Mouse (Mus musculus) stomach, embryonic 14.5 days (tissue): ENCODE data around the gene Grrp1. TPM values are rescaled to one million over a fixed set of nuclear protein-coding genes. Genes with fewer than 3 reads are reported as not detected.
A peak's percentile ranks its signal among the peaks of the same experiment; 100 is the strongest.
"Not testable (repeated sequence)": the region's sequence is repeated elsewhere in the genome, so short reads cannot be mapped to it uniquely, and the experiment has no call there.

ENCODE experiments used
- ATAC-seq: fragments of 200-750 bp; cut with Nextera tagmentation; 2 replicates; pipeline ENCODE4 v1.8.0; 2017; ENCODE audit warnings: low read depth, moderate TSS enrichment; ENCODE audit not compliant: insufficient number of reproducible peaks, insufficient read depth, low FRiP score
- H3K27ac ChIP-seq: fragments of 300-500 bp; sonication (generic); 2 replicates; pipeline ENCODE4 v1.5.1; 2014; ENCODE audit warnings: mild to moderate bottlenecking, low read length, moderate library complexity, mixed read lengths
- H3K27me3 ChIP-seq: fragments of 300-500 bp; sonication (generic); 2 replicates; pipeline ENCODE4 v1.6.1; 2014; ENCODE audit warnings: low read length, control low read depth, mixed read lengths; ENCODE audit not compliant: control insufficient read depth, insufficient read depth
- H3K36me3 ChIP-seq: fragments of 300-500 bp; sonication (generic); 2 replicates; pipeline ENCODE4 v1.6.1; 2014; ENCODE audit warnings: mild to moderate bottlenecking, control low read depth, low read length, moderate library complexity, mixed read lengths; ENCODE audit not compliant: control insufficient read depth, insufficient read depth
- H3K4me1 ChIP-seq: fragments of 300-500 bp; sonication (generic); 2 replicates; pipeline ENCODE4 v1.6.1; 2014; ENCODE audit warnings: low read length, control low read depth, mixed read lengths; ENCODE audit not compliant: control insufficient read depth, insufficient read depth
- H3K4me2 ChIP-seq: fragments of 300-500 bp; sonication (generic); replicated peaks from 2 replicates; pipeline ENCODE4 v1.6.1; 2014; ENCODE audit warnings: low read depth, low read length, control low read depth
- H3K4me3 ChIP-seq: fragments of 300-500 bp; sonication (generic); 2 replicates; pipeline ENCODE4 v1.5.1; 2014; ENCODE audit warnings: low read depth, low read length, control low read depth
- H3K9ac ChIP-seq: fragments of 300-500 bp; sonication (generic); replicated peaks from 2 replicates; pipeline ENCODE4 v1.6.1; 2014; ENCODE audit warnings: low read depth, mild to moderate bottlenecking, control low read depth, low read length, moderate library complexity, mixed read lengths
- H3K9me3 ChIP-seq: fragments of 300-500 bp; sonication (generic); 2 replicates; pipeline ENCODE4 v1.6.1; 2016; ENCODE audit warnings: low read depth, low read length, control low read depth; ENCODE audit not compliant: control insufficient read depth
- WGBS: fragments of 180-500 bp; shearing (Covaris S2); extraction: QIAGEN DNeasy Blood & Tissue Kit; methylation state at CpG from one replicate; pipeline ENCODE4 v1.1.7; 2014; 5-methylcytosine and 5-hydroxymethylcytosine counted together
- polyA plus RNA-seq: library from polyadenylated mRNA; unstranded; fragments of >200 nt; fragmentation: Nextera tagmentation; extraction: Ambion mirVana; gene quantifications from 2 replicates; pipeline ENCODE4 v1.2.1, GENCODE M21; 2014

Gene Grrp1
- 4.1 and 4.5 TPM in 2 replicates for polyA plus RNA-seq

DNA sequence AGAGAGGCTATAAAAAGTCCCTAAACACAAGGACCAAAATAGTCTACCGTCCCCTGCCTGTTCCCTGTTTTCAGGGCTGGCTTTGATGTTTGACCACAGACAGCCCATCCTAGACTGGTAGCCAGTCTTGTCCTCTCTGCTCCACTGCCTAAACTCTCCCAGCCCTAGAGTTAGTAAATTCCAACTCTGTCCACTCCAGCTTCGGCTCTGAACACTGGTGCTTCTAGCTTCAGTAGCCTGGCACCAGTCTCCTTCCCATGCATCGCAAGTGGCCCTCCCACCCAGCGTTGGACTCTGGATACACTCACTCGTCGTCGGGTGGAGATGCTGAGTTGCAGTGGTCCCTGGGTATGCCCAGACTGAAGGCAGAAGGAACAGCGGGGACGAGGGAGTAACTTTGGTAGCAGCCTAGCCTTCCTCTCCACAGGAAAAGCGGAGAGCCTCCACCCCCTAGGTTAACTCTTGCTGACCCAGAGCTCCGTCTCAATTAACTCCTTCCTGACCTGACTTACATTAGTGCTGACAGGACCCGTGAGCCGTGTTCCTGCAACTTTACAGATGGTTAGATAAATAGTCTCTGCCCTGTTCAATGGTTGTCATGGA, at the start of gene Grrp1:
Grrp1 (minus strand) TSS at position 385 of the 603 bp plus-strand sequence.
- H3K9ac ChIP-seq = 0 out of 2 replicates have a peak within 1 kb of the TSS, but pooled peaks have one; percentile 4

DNA sequence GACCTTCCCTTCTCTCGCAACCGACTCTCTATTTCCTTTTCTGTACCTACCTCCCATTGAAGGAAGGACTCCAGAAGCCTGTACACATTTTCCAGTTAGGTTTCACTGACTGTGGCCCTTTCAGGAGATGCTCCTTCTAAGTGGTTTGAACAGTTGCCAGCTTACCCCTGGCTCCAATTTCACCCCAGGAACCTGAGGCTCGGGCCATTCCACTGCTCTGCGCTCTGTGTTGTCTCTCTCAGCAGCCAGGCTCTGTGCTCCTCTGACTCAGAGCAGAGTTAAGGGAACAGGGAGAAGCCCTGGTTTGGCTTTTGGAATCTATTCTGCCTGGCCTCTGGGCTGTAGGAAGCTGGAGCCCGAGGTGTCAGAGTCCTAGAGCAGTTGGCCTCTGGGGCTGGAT, 48.2 kb upstream of the Grrp1 start:
- 84% methylated on average over 5 of the region's 5 CpGs for WGBS
- no peak overlapping the region for H3K27ac ChIP-seq
- no peaks in the 10 kb centered on the region for H3K27me3 ChIP-seq
- H3K4me3 ChIP-seq = no peak overlapping the region
- no peak for ATAC-seq
- H3K36me3 ChIP-seq = no peaks in the 10 kb centered on the region
- H3K9ac ChIP-seq = no peak overlapping the region
- H3K4me2 ChIP-seq = no peak overlapping the region
- H3K9me3 ChIP-seq = no peaks in the 10 kb centered on the region
- 0 out of 2 replicates have a peak, but pooled peaks cover 3% of the 10 kb centered on the region for H3K4me1 ChIP-seq

More for the DNA sequence above, at the start of gene Grrp1:
- ATAC-seq = no peak
- H3K9me3 ChIP-seq = no peaks in the 10 kb centered on the region
- peak within 1 kb of the TSS; percentile 45 for H3K4me3 ChIP-seq
- no peaks in the 10 kb centered on the region for H3K36me3 ChIP-seq
- H3K4me2 ChIP-seq = peak within 1 kb of the TSS; percentile 98
- peaks cover 35% of the 10 kb centered on the region for H3K4me1 ChIP-seq
- peaks cover 23% of the 10 kb centered on the region for H3K27me3 ChIP-seq
- 0% methylated on average over 13 of the region's 13 CpGs for WGBS
- peak within 1 kb of the TSS; percentile 27; the same call in 1 of the 2 replicates for H3K27ac ChIP-seq

DNA sequence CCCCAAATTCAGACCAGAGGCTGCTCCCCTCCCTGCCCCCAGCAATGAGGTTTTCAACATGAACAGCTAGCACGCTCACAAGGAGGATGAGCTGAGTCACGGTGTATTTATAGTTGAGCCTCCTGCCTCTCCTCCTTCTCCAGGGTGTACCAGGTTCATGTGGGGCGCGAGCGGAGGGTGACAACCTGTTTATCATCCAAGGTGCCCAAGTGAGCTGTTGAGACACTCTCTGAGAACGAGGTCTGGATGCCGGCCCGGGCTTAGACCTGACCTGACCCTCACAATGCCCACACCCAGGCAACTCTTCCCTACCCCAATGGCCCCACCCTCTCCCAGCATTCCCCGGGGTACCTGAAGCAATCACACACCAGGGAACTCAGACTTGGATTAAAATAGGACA, 46.4 kb upstream of the Grrp1 start:
- H3K27me3 ChIP-seq = no peaks in the 10 kb centered on the region
- H3K9ac ChIP-seq = no peak overlapping the region
- H3K4me1 ChIP-seq = no peaks in the 10 kb centered on the region
- no peak for ATAC-seq
- H3K4me2 ChIP-seq = no peak overlapping the region
- 71% methylated on average over 9 of the region's 9 CpGs for WGBS
- no peak overlapping the region for H3K4me3 ChIP-seq
- H3K27ac ChIP-seq = no peak overlapping the region
- H3K36me3 ChIP-seq = no peaks in the 10 kb centered on the region
- no peaks in the 10 kb centered on the region for H3K9me3 ChIP-seq

DNA sequence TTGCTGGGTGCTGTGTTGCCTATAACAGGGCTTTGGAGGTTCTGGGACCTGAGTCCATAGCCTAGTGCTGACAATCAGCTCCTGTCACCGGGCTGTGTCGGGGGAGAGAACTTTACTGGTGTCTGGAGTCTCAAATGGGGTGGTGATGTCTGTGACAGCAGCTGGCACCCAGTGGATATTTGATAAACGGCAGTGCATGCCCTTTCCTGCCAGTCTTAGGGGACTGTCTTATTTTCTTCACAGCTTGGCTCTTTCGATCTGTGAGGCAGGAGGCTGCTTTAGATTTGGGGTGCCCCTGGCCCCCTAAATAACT, 45.5 kb upstream of the Grrp1 start:
- no peaks in the 10 kb centered on the region for H3K27me3 ChIP-seq
- no peak overlapping the region for H3K27ac ChIP-seq
- H3K4me2 ChIP-seq = no peak overlapping the region
- 68% methylated on average over 4 of the region's 4 CpGs for WGBS
- H3K36me3 ChIP-seq = no peaks in the 10 kb centered on the region
- no peak for ATAC-seq
- no peaks in the 10 kb centered on the region for H3K9me3 ChIP-seq
- no peak overlapping the region for H3K4me3 ChIP-seq
- H3K4me1 ChIP-seq = no peaks in the 10 kb centered on the region
- H3K9ac ChIP-seq = no peak overlapping the region

DNA sequence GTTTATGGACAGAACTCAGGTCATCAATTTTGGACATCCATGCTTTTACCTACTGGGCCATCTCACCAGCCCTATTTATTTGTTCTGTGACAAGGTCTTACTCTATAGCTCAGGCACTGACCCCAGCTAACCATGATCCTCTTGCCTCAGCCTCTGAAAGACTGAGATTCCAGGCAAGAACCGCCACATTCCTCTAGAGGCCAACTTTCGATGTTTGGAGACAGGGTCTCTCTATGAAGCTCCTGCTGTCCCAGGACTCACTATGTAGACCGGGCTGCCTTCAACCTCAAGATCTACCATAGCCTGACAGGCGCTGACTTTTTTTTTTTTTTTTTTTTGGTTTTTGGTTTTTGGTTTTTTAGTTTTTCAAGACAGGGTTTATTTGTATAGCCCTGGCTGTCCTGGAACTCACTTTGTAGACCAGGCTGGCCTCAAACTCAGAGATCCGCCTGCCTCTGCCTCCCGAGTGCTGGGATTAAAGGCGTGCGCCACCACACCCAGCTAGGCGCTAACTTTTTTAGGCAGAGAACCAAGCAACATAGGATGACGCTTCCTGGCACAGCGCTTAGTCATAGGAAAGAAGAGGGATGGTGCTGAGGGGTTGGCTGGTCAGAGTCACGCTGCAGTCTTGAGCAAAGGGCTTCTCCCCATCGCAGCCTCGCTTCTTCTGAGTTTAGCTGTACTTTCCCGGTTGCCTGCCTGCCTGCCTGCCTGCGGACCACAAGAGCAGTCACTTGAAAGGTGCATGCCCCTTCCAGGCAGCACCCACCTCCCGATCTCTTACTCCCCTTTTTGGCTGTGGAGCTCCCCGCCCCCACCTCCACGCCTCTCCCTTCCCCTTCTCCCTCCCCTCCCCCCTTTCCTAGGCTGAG, 45.0 kb upstream of the Grrp1 start:
- H3K4me3 ChIP-seq = no peak overlapping the region
- ATAC-seq = no peak
- 73% methylated on average over 19 of the region's 19 CpGs for WGBS
- H3K4me1 ChIP-seq = no peaks in the 10 kb centered on the region
- no peaks in the 10 kb centered on the region for H3K36me3 ChIP-seq
- H3K9ac ChIP-seq = no peak overlapping the region
- no peaks in the 10 kb centered on the region for H3K27me3 ChIP-seq
- H3K9me3 ChIP-seq = no peaks in the 10 kb centered on the region
- H3K27ac ChIP-seq = no peak overlapping the region
- no peak overlapping the region for H3K4me2 ChIP-seq

DNA sequence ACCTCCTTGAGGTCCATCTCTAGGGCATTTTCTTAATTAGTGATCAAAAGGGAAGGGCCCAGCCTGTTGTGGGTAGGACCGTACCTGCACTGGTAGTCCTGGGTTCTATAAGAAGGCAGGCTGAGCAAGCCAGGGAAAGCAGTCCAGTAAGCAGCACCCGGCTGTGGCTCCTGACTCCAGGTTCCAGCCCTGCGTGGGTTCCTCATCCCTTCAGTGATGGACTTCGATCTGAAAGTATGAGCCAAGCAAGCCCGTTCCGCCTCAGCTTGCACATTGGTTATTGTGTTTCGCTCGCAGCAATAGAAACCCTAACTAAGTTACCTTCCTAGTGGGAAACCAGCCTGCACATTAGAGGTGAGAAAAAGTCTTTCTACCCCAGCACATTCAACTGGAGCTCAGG, 43.5 kb upstream of the Grrp1 start:
- Histone ChIP-seq H3K4me1 (no peaks in the 10 kb centered on the region), H3K9me3 (no peaks in the 10 kb centered on the region), H3K4me3 (no peak overlapping the region), H3K27me3 (no peaks in the 10 kb centered on the region), H3K4me2 (no peak overlapping the region), H3K27ac (no peak overlapping the region), H3K9ac (no peak overlapping the region), H3K36me3 (no peaks in the 10 kb centered on the region)
- no peak for ATAC-seq
- WGBS = 91% methylated on average over 8 of the region's 8 CpGs

DNA sequence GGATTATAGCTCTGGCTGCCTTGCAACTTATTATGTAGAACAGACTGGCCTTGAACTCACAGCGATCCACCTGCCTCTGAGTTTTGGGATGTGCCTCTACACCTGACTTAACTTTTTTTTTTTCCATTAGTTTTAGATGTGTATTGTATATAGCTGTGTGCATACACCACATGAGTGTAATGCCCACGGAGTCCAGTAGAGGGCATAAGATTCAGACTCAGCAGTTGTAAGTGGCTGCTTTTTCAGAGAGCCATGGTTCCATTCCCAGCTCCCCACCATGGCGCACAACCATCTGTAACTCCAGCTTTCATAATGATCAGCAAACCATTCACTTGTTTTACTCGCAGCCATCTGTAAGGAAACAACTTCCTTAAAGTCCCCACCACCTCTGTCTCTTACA, 42.6 kb upstream of the Grrp1 start:
- H3K4me1 ChIP-seq = no peaks in the 10 kb centered on the region
- H3K9me3 ChIP-seq = no peaks in the 10 kb centered on the region
- no peak overlapping the region for H3K27ac ChIP-seq
- no peaks in the 10 kb centered on the region for H3K27me3 ChIP-seq
- ATAC-seq = no peak
- 90% methylated on average over 4 of the region's 4 CpGs for WGBS
- H3K4me2 ChIP-seq = no peak overlapping the region
- H3K9ac ChIP-seq = no peak overlapping the region
- no peaks in the 10 kb centered on the region for H3K36me3 ChIP-seq
- no peak overlapping the region for H3K4me3 ChIP-seq

DNA sequence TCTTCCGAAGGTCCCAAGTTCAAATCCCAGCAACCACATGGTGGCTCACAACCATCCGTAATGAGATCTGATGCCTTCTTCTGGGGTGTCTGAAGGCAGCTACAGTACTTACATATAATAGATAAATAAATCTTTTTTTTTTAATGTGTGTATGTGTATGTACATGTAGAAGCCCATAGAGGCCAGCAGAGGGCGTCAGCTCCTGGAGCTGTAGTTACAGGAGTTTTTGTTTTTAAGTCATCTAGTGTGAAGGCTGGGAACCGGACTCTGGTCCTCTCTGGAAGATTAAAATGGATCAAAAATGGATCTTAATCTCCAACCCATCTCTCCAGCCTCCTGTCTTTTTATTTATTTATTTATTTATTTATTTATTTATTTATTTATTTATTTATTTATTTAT, 42.2 kb upstream of the Grrp1 start:
- ATAC-seq, H3K36me3 ChIP-seq: not testable (repeated sequence)
- 84% methylated on average over 4 of the region's 4 CpGs for WGBS

More for the DNA sequence above, 42.2 kb upstream of the Grrp1 start:
- not testable (repeated sequence) for H3K4me3 ChIP-seq, H3K4me2 ChIP-seq, H3K27ac ChIP-seq, H3K4me1 ChIP-seq, H3K9ac ChIP-seq, H3K27me3 ChIP-seq, H3K9me3 ChIP-seq
